Mouse (Mus musculus) G1E-ER4 (cell line): ENCODE measurements at regions not wholly inside any gene's neighbourhood (a gene's known extent, or its start where the extent isn't known, plus 50 kb on each side); places are given as distances from the start of the nearest gene placed in this dataset.

Experiments used
- GATA1 ChIP-seq: IDR thresholded peaks from one replicate; pipeline ENCODE4 v1.8.0; 2012; ENCODE audit warnings: low read length, inconsistent platforms

DNA sequence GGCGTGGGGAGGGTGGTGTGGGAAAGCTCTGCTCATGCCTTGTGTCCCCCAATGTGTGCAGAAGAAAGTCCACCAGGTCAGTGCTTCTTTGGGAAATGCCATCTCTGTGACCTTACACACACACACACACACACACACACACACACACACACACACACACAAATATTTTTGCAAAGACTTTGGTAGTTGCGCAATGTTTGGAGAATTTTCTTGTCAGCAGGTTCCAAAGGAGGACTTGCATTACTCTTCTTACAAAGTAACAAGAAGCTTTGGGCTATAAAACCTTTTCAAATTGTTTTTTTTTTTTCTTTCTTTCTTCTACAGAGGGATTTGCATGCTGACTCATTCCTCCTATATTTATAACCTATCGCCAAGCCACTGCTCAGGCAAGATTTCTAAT, 59.1 kb upstream of the Npvf start:
- TF ChIP-seq GATA1 = no peak

DNA sequence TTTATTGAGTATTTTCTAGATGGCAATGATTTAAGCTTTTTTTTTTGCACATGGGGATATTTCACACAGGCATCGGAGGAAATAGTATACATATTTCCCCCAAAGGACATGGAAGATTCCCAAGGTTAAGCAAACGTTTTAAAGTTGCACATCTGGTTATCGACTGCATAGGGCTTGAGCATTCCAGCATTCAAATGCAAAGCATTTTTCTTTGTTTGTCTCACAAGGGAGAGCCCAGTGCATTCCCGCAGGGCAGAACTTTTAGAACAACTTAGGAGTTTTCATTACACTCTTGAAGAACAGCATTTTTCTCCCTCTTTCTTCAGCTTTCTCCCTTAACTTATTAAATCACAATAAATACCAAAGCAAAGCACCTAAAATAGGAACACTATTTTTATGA, 64.4 kb upstream of the Npvf start:
- no peak for TF ChIP-seq GATA1

DNA sequence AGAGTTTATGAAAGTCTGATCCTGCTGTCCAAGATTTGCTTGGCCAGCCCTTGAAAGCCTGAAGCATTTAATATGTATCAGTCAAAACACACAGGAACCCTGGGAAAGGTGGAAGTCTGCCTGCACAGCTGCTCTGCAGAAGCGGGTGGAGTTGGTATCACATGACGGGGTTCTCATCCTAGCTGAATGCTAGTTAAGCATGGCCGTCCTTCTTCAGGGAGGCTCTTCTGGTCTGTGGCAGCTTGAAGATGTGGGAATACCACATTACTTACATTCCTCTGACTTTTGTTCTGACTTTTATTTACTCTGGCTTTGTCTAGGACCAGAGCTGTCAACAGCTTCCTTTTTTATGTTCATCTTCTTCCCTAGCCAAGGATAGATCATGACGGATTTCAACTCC, 66.1 kb upstream of the Npvf start:
- no peak for TF ChIP-seq GATA1

DNA sequence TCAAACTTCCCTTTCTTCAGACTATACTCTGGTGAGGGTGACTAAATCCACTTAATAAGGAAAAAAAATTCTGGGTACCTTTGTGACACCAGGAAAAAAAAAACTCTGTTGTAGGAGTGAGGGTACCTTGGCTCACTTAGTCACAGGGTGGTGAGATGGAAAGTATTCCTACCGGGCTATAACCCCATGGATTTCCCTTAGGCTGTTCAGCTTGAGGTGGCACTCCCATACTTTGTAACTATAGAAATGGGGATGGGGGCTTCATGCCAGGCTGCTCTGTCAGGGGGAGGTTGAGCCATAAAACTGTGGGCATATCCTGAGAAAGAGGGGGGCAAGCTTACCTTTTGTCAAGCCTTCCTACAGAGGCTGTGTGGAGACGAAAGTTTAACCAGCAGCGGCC, 71.4 kb upstream of the Npvf start:
- no peak for TF ChIP-seq GATA1

DNA sequence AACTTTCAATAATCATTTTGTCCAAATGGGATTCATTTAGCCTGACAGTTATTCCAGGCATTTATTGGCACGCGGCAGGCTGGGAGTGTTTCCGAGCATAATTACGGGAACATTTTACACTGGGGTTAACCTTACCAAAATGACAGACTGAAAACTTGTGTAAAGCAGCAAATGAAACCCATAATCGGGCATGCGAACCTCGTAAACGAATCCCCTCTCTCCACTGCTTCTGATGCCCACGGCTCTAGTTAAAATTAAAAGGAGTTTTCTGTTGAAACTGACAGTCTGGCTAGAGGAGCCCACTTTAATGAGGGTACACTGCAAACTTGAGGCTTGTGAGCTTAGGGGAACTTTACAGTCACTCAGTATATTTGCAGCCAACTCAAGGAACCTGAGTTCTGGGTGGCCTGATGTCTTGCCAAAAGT, 71.9 kb upstream of the Npvf start:
- TF ChIP-seq GATA1 = no peak

DNA sequence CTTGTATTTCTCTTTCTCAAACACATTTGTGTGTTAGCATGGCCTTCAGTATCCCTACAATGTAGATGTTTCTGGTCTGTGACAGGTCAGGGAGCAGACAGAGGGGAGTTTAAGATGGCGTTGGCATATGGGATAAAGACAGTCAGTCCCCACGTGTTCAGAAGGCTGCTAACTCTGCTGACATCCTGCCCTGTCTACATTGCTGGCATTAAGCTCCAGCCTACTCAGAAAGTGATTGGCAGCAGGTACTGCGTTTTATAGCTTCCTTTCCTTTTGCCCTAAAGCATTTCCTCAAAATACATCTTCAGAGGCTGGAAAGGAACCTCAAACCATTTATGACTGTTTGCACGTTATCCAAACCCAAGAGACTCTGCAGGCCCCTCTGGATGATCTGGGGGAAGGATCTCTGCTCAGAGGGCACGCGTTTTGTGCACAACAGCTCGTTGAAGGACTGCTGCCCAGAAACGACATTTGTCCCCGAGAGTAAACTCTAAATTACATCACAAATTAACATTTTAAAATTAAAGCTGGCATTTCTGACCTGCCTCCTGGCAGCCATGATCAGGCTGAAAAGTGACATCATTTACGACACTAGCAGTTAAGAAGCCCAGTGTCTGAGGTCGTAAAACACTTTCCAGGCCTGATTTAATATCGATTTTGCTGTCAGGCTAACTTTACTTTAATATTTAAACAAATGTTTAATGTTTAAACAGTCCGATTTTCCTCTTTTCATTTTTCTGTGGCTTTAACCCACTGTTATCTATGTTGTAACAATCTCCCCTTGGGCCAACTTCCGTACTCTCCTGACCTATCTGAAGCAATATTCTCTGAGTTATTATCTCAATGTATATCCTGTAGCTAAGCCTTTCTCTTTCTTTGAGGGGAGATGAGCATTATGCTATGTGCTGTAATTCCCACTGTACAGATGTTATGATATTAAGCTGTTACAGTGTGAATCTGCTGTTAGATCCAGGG, 76.8 kb upstream of the Npvf start:
- TF ChIP-seq GATA1 = no peak

DNA sequence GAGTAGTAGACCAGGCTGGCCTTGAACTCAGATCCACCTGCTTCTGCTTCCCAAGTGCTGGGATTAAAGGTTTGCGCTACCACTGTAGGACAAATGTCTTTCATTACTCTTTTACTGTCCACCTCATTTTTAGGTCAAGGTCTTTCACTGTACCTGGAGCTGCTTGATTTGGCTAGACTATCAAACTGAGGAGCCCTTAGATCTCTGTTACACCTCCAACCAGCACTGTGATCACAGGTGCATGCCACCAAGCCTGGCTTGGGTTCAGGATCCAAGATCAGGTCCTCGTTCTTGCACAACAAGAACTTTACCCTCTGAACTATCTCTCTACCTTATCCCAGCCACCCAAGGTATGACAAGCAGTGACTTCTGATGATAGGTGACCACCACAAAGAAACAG, 80.5 kb upstream of the Npvf start:
- no peak for TF ChIP-seq GATA1

DNA sequence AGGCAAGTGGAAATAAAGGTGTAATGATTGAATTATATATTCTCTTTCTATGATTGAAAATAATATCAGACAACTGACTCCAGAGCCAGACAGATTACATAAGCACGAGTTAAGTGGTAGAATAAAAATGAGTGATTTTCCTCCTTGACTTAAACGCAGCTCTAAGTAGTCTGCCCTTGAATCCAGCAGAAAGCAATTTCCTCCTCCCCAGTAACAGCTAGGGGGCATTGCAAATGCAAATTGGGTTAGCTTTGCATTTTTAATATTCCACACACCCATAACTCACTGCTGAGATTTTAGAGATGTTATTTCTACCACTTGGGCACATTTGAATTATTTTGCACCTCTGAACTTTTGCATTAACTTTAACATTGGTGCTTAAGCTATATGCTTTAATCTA, 81.6 kb upstream of the Npvf start:
- no peak for TF ChIP-seq GATA1

DNA sequence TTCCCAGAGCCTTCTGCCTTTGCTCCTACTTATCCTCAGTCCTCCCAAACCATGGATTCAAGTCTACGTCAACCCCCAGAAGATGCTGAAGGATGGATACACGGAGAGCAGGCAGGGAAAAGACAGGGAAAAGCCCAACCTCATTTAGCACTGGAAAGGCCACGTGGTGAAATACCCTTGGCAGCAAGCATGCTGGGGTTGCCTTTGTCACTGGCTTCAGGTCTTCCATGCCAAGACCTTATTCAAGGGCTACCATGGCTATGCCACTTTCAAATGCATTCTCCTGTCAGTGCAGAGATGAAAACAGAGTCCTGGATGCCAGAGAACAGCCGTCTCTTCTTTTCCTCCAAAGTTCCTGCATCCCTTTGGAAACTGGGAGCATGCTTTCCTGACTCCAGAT, 87.8 kb upstream of the Npvf start:
- TF ChIP-seq GATA1 = no peak

DNA sequence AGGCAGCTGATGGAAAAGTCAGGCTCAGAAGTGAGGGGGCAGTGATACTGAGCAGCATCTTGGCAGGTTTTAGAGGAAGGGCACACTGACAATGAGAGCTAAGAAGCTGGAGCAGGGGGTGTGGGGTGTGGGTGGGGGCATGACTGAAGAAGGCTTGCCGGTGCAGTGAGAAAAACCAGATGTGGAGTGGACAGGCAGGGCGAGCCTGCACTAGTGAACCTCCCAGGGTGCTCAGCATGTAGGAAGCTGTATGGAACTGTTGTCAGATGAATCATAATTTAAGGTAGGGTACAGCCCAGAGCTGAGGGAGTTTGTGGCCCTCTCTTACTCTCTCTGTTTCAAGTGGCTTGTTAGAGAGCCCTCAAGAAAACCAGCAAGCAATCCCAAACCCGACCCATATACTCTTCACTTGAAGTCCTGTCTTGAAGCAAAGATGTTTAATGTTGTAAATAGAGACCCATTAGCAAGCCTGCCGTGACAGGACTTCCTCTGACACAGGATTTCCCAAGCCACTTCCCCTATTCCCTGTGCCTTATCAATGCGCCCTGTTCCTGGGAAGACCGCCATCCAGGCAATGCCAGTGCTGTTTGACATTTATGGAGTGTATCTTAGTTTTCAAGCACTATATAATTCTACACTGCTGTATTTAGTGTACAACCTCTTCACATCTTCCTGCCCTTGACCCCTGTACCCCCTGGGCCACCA, 90.4 kb upstream of the Npvf start:
- no peak for TF ChIP-seq GATA1

DNA sequence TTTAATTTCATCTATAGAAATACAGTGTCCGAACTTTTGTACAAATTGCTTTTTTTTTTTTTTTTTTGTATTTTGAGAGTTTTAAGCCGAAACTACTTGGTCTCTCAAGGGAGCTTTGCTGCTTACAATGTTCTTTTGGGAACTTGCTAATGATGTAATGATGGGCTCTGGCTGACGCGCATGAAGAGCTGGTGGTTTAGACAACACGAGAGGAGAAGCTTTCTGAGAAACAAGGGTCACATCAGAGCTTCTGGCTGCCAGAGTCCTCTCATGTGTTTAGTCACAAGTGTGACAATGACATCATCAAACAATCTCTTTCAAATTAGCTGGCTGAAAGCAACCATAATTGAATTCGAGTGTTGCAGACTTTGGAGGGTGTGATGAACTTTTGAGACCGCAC, 98.9 kb upstream of the Npvf start:
- TF ChIP-seq GATA1 = no peak

DNA sequence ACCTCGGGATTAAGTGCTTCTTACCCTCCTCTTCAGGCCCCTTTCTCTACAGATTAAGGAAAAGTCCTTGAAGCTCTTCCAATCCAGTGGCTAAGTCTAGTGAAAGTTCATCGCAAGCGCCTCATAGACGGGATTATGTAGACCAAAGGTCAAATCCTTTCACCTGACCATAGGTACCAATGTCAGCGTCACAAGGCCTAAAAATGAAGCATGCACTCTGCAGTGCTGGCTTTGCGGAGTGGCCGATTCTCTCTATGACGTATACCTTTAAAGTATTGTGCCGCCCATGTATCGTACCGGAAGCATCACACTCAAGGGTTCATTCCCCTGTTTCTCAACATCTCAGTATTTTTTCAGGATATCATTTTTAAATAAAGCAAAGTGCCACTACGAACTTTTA, 100.5 kb upstream of the Npvf start:
- TF ChIP-seq GATA1 = no peak

DNA sequence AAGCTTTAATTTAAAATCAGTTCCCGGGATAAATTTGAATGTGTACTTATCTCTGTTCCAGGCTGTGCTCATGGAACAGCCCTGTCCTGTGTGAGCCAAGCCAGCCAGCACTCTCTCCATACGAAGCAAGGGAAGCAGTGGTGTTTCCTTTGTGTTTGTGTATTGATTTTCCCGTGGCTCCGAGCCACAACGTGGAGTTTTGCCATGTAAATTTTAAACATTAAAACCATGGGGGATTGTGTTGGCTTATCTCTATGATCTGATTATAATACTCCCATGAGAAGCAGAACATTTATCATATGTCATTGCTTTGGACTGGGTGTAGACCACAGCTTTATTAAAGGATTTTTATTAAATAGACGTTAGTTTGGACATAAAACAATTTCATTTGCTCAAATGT, 106.1 kb upstream of the Npvf start:
- no peak for TF ChIP-seq GATA1

DNA sequence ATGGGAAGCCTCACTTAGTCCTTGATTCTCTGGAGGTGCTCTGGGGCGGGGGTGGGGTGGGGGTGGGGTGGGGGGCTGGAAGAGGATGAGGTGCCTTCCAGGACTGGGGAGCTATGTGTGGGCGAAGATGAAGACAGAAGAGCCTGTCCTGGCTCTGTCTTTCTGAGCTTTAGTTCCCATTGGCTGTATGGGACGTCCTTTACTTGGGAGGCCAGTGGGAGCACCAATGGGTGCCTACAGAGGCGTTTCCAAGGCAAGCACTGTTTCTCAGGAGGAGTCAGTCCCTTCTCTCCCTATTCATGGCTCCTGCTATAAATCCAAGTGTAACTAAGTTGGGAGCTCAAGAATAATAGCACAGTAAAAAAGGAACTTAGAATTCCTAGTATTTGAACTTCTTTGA, 108.9 kb upstream of the Npvf start:
- no peak for TF ChIP-seq GATA1

DNA sequence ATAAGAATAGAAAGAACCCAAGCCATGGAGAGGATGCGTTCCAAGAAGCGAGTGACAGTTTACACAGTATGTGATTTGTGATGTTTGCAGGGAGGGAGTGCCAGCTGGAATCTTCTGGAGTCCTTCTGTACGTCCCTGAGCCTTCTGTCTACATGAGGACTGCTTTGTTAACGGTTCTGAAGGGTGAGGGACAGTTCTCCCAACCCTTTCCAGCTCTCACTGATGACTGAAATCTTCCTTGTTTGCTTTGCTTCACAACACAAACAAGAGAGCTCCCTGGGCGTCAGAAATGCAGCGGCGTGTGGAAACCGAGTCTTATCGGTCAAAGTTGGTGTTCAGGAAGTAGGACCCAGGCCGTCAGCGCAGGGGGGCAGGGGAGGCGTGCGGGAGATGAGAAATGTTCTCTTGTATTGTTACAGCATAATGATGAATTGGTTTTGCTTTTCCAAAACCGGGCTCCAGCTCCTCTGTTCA, 112.2 kb upstream of the Npvf start:
- no peak for TF ChIP-seq GATA1

DNA sequence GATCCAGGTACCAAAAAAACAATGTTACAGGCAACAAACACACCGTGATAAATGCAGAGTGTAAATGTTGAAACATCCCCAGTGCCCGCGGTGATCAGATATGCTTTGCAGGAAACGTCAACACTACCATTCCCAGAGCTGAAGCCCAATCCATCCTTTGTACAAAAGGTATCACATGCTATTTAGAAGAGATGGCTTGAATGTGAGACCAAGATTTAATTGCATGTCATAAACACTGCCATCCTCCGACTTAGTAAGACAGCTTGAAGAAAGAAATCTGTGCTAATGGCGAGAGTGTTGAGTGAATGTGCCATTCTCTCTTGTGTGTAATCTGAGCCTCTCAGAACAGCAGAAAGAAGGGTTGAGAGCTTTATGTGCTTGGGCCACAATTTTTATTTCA, 112.9 kb upstream of the Npvf start:
- no peak for TF ChIP-seq GATA1

DNA sequence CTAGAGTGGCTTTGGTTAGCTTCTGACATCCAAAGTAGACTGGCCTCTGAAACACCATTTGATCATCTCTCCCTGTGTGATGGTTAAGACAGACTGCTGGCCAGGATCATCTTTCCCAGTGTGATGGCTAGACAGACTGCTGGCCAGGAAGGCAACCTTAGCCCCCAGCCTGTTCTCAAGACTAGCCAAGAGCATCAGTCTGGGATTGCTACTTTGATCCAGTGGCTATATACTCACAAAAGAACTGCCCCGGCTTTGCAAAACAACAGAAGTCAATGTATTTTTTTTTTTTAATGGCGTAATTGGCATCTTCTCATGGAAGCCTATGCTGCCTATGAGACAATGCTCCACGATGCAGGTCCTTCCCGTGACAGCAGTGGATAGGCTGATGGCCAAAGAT, 113.6 kb upstream of the Npvf start:
- no peak for TF ChIP-seq GATA1
